1 mouse cellular context compared by ENCODE assay signal in the genomic region with DNA sequence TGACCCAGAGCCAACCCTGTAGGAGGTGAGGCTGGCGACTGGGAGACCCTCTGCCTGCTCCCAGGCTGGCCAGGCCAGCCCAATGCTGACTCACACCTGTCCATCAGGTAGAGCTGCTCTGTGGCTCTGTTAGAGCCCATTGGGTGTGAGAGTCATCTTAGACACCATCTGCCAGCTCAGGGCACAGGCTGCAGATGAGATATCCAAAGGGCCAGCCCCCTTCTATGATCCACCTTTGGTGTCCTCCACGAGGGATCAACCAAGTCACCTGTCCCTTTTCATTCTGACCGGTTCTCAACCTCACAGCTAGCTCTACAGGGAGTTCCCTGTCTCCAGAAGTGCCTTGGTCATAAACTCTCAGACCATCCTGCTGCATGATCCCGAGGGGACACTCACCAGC.
TF ChIP-seq lines count a peak whose summit lies in the region.

No protein-coding gene starts in this region.

TF ChIP-seq in CH12.LX, 34 proteins besides CTCF, POLR2A, EP300 and RAD21:
- TF ChIP-seq MXI1 (IDR thresholded peaks at IDR 0.05; ENCODE audit: low read depth, low read length): no peak
- no peak for TF ChIP-seq ZNF384 (IDR thresholded peaks at IDR 0.05; ENCODE audit: low read depth, low read length)
- TF ChIP-seq ZMIZ1 (IDR thresholded peaks at IDR 0.05; ENCODE audit: low read depth, low read length): no peak
- TF ChIP-seq ZC3H11A (IDR thresholded peaks at IDR 0.05; ENCODE audit: low read depth, low read length): no peak
- TF ChIP-seq NELFE (IDR thresholded peaks at IDR 0.05; ENCODE audit: low read depth, low read length): no peak
- no peak for TF ChIP-seq MEF2A (IDR thresholded peaks at IDR 0.05; ENCODE audit: borderline replicate concordance, low read depth, low read length)
- no peak for TF ChIP-seq RCOR1 (conservative IDR thresholded peaks at IDR 0.05; ENCODE audit: low read depth, low read length)
- no peak for TF ChIP-seq USF2 (conservative IDR thresholded peaks at IDR 0.05; ENCODE audit: low read depth, low read length)
- no peak for TF ChIP-seq SMC3 (IDR thresholded peaks at IDR 0.05; ENCODE audit: low read depth, low read length)
- no peak for TF ChIP-seq GABPA (IDR thresholded peaks at IDR 0.05; ENCODE audit: insufficient replicate concordance, low read depth, low read length)
- no peak for TF ChIP-seq UBTF (IDR thresholded peaks at IDR 0.05; ENCODE audit: low read depth, low read length)
- TF ChIP-seq MAZ (IDR thresholded peaks at IDR 0.05; ENCODE audit: low read depth, low read length): no peak
- TF ChIP-seq MAFK (IDR thresholded peaks at IDR 0.05; ENCODE audit: insufficient replicate concordance, low read length): no peak
- no peak for TF ChIP-seq NRF1 (IDR thresholded peaks at IDR 0.05; ENCODE audit: low read depth, low read length)
TF ChIP-seq in CH12.LX: peak in this region for 0.
